Mouse (Mus musculus) E14TG2a.4 (cell line): Measurements from ENCODE around the gene Arhgef15.

Source experiments
- CTCF ChIP-seq: conservative IDR thresholded peaks from 2 replicates; pipeline ENCODE4 v1.5.1; 2014; ENCODE audit warnings: low read length
- POU5F1 ChIP-seq: IDR thresholded peaks from 2 replicates; pipeline ENCODE4 v1.6.1; 2014; ENCODE audit warnings: low read length, borderline replicate concordance

DNA sequence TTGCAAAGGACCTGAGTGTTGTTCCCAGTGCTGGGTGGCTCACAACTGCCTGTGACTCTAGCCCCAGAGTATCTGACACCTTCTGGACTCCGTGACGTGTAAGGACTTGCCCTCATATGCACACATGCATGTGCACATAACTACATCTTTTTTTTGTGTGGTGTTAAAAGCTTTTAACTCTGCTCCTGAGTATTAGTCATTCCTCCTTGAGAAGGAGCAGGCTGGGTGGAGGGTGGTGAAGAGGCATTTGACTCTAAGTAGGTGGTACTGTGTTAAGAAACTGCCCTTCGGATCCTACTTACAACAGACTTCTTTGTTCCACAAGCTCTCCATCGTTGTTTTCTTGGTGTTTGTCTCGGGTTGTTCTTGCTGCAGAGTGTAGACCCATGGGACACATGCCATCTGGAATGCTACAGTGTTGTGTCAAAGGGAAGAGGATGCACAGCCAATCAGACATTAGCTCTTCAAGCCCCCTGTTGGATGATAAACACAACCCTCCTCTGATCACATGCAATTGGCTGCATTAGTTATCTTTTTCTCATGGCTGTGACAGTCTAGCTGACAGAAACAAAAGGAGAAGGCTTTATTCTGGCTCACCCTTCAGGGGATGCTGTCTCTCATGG, 23.3 kb downstream of the Arhgef15 start:
- TF ChIP-seq CTCF (no peak), POU5F1 (no peak)
